Mouse (Mus musculus) heart, adult 2 months (tissue): ENCODE data around the gene Arhgef25. TPM values are rescaled to one million over a fixed set of nuclear protein-coding genes. Genes with fewer than 3 reads are reported as not detected.

Source experiments
- DNase-seq, 2 experiments: peaks; one replicate each; pipeline ENCODE4 v3.0.0; 2021
- H3K27ac ChIP-seq: fragments of 200-600 bp; 2 replicates; pipeline ENCODE4 v1.8.1; 2022
- H3K27me3 ChIP-seq: fragments of 200-500 bp; 2 replicates; pipeline ENCODE4 v1.6.1; 2012; ENCODE audit warnings: mild to moderate bottlenecking, low read length, inconsistent platforms, mixed read lengths; ENCODE audit not compliant: control insufficient read depth, insufficient read depth
- H3K36me3 ChIP-seq: fragments of 200-500 bp; 2 replicates; pipeline ENCODE4 v1.6.1; 2012; ENCODE audit warnings: low read length, inconsistent platforms; ENCODE audit not compliant: control insufficient read depth, insufficient read depth
- H3K4me1 ChIP-seq: fragments of 200-500 bp; 2 replicates; pipeline ENCODE4 v1.6.1; 2011; ENCODE audit warnings: low read length; ENCODE audit not compliant: control insufficient read depth, insufficient read depth
- H3K4me3 ChIP-seq: fragments of 200-600 bp; 2 replicates; pipeline ENCODE4 v1.8.1; 2022
- H3K79me2 ChIP-seq: fragments of 200-500 bp; replicated peaks from 2 replicates; pipeline ENCODE4 v1.6.1; 2012; ENCODE audit warnings: mild to moderate bottlenecking, inconsistent platforms, low read length, moderate library complexity, mixed read lengths; ENCODE audit not compliant: control insufficient read depth, insufficient read depth
- H3K9ac ChIP-seq: fragments of 200-500 bp; 2 replicates; pipeline ENCODE4 v1.6.1; 2012; ENCODE audit warnings: low read depth, mild to moderate bottlenecking, control low read depth, inconsistent platforms, low read length, mixed read lengths
- CTCF ChIP-seq: fragments of 200-600 bp; IDR thresholded peaks from 2 replicates; pipeline ENCODE4 v1.8.1; 2022; ENCODE audit warnings: antibody characterized with exemption, mild to moderate bottlenecking, moderate library complexity
- EP300 ChIP-seq: fragments of 200-500 bp; IDR thresholded peaks from 2 replicates; pipeline ENCODE4 v1.6.1; 2011; ENCODE audit warnings: low read depth, low read length, control low read depth; ENCODE audit not compliant: insufficient read depth
- POLR2A ChIP-seq: fragments of 200-500 bp; IDR thresholded peaks from 2 replicates; pipeline ENCODE4 v1.6.1; 2011; ENCODE audit warnings: mild to moderate bottlenecking, low read depth, low read length, control low read depth; ENCODE audit not compliant: insufficient read depth
- WGBS: fragments of 180-500 bp; shearing (Covaris S2); methylation state at CpG from one replicate; pipeline ENCODE4 v1.1.7; 2018; 5-methylcytosine and 5-hydroxymethylcytosine counted together
- intact Hi-C: fragments of 180-260 bp; cut with DNase I; formaldehyde crosslinking; loops from one replicate; pipeline ENCODE4 v1.15.1; 2025
- polyA plus RNA-seq: library from polyadenylated mRNA; depleted of rRNA; stranded (reverse); fragments of >200 nt; gene quantifications from 2 replicates; pipeline ENCODE4 v1.2.3, GENCODE M21; 2012
- total RNA-seq, 2 experiments: library from RNA; stranded (reverse); gene quantifications; 2 replicates each; pipeline ENCODE4 v1.2.3; 2021

Arhgef25 gene
- total and polyA plus RNA-seq, 3 experiments, result 9.8 to 18.2 (median 10.1) TPM

- Histone ChIP-seq H3K79me2 (no peaks in the 10 kb centered on the region), H3K9ac (no peak overlapping the region), H3K27me3 (no peaks in the 10 kb centered on the region), H3K36me3 (no peaks in the 10 kb centered on the region), H3K4me1 (peaks cover 1% of the 10 kb centered on the region; the same call in 1 of the 2 replicates), H3K4me3 (no peak overlapping the region), H3K27ac (no peak overlapping the region)
- no peak for TF ChIP-seq CTCF
- no peak for TF ChIP-seq EP300
- TF ChIP-seq POLR2A, result no peak
- no peak for DNase-seq
- intact Hi-C loops, result no loop called here
- 72% methylated on average over 8 of the region's 8 CpGs for WGBS
These were observed 10.4 kb upstream of the Arhgef25 start for GRCm38 (mm10) chr10:127200279-127200678.

GRCm38 (mm10) chr10:127199474-127199873, 9.6 kb upstream of the Arhgef25 start:
- Histone ChIP-seq H3K27me3 (no peaks in the 10 kb centered on the region), H3K9ac (no peak overlapping the region), H3K4me3 (no peak overlapping the region), H3K27ac (no peak overlapping the region), H3K36me3 (no peaks in the 10 kb centered on the region), H3K79me2 (no peaks in the 10 kb centered on the region), H3K4me1 (peaks cover 1% of the 10 kb centered on the region; the same call in 1 of the 2 replicates)
- TF ChIP-seq POLR2A (peak; percentile 7; the same call in 1 of the 2 replicates), EP300 (no peak)
- no peak for DNase-seq
- intact Hi-C loops, result no loop called here
- 84% methylated on average over 11 of the region's 11 CpGs for WGBS

GRCm38 (mm10) chr10:127199068-127199467, 9.2 kb upstream of the Arhgef25 start:
- Histone ChIP-seq H3K9ac (no peak overlapping the region), H3K27me3 (no peaks in the 10 kb centered on the region), H3K36me3 (no peaks in the 10 kb centered on the region), H3K27ac (no peak overlapping the region), H3K4me3 (no peak overlapping the region), H3K79me2 (no peaks in the 10 kb centered on the region), H3K4me1 (peaks cover 1% of the 10 kb centered on the region; the same call in 1 of the 2 replicates)
- intact Hi-C loops, result no loop called here
- 61% methylated on average over 5 of the region's 5 CpGs for WGBS
- peak in 1 of 2 experiments; percentile 21 for DNase-seq
- TF ChIP-seq POLR2A, result peak; percentile 19; the same call in 1 of the 2 replicates
- TF ChIP-seq CTCF, result no peak

GRCm38 (mm10) chr10:127198492-127198891, 8.6 kb upstream of the Arhgef25 start:
- Histone ChIP-seq H3K79me2 (no peaks in the 10 kb centered on the region), H3K9ac (no peak overlapping the region), H3K27me3 (no peaks in the 10 kb centered on the region), H3K36me3 (no peaks in the 10 kb centered on the region), H3K27ac (peak overlapping the region; percentile 9), H3K4me3 (no peak overlapping the region), H3K4me1 (peaks cover 1% of the 10 kb centered on the region; the same call in 1 of the 2 replicates)
- WGBS, result 47% methylated on average over 2 of the region's 2 CpGs
- intact Hi-C loops, result no loop called here
- peak in 1 of 2 experiments; percentile 22 for DNase-seq
- TF ChIP-seq EP300 (no peak), CTCF (no peak), POLR2A (no peak)

GRCm38 (mm10) chr10:127197505-127198110, 7.7 kb upstream of the Arhgef25 start:
- H3K79me2 ChIP-seq, result no peaks in the 10 kb centered on the region

GRCm38 (mm10) chr10:127197104-127197503, 7.2 kb upstream of the Arhgef25 start:
- no peak for TF ChIP-seq POLR2A
- no peak for TF ChIP-seq CTCF
- TF ChIP-seq EP300, result no peak
- H3K27ac ChIP-seq, result peak overlapping the region; percentile 91
- intact Hi-C loops, result no loop called here
- 85% methylated on average over 8 of the region's 8 CpGs for WGBS
- H3K36me3 ChIP-seq, result no peaks in the 10 kb centered on the region
- H3K4me3 ChIP-seq, result no peak overlapping the region
- H3K4me1 ChIP-seq, result peaks cover 1% of the 10 kb centered on the region; the same call in 1 of the 2 replicates
- H3K27me3 ChIP-seq, result no peaks in the 10 kb centered on the region
- peak in 1 of 2 experiments; percentile 18 for DNase-seq
- H3K79me2 ChIP-seq, result no peaks in the 10 kb centered on the region
- H3K9ac ChIP-seq, result no peak overlapping the region

More at GRCm38 (mm10) chr10:127197505-127198110, 7.7 kb upstream of the Arhgef25 start:
- intact Hi-C loops, result no loop called here
- Histone ChIP-seq H3K27me3 (no peaks in the 10 kb centered on the region), H3K36me3 (no peaks in the 10 kb centered on the region), H3K4me1 (peaks cover 1% of the 10 kb centered on the region; the same call in 1 of the 2 replicates), H3K4me3 (no peak overlapping the region), H3K27ac (peak overlapping the region; percentile 91), H3K9ac (no peak overlapping the region)
- peak in 1 of 2 experiments; percentile 18 for DNase-seq
- 71% methylated on average over 11 of the region's 11 CpGs for WGBS
- no peak for TF ChIP-seq EP300
- no peak for TF ChIP-seq POLR2A
- TF ChIP-seq CTCF, result no peak
